Mouse (Mus musculus) embryonic facial prominence, embryonic 11.5 days (tissue): ENCODE results near the gene Myog. TPM values are rescaled to one million over a fixed set of nuclear protein-coding genes. Genes with fewer than 3 reads are reported as not detected.

ENCODE experiments used
- ATAC-seq: fragments of 200-750 bp; cut with Nextera tagmentation; replicated peaks from 2 replicates; pipeline ENCODE4 v1.8.0; 2017; ENCODE audit warnings: low read depth; ENCODE audit not compliant: insufficient number of reproducible peaks, low FRiP score, low TSS enrichment
- DNase-seq: peaks from one replicate; pipeline ENCODE4 v3.0.0-alpha.2; 2015; ENCODE audit warnings: low spot score
- H3K27ac ChIP-seq: fragments of 300-500 bp; sonication (generic); replicated peaks from 2 replicates; pipeline ENCODE4 v1.5.1; 2014; ENCODE audit warnings: mild to moderate bottlenecking, low read depth, low read length, control low read depth
- H3K27me3 ChIP-seq: fragments of 300-500 bp; sonication (generic); 2 replicates; pipeline ENCODE4 v1.6.1; 2014; ENCODE audit warnings: mild to moderate bottlenecking, low read length, moderate library complexity, mixed read lengths; ENCODE audit not compliant: control insufficient read depth, insufficient read depth
- H3K36me3 ChIP-seq: fragments of 300-500 bp; sonication (generic); replicated peaks from 2 replicates; pipeline ENCODE4 v1.6.1; 2014; ENCODE audit warnings: low read depth, mild to moderate bottlenecking, low read length, moderate library complexity, mixed read lengths; ENCODE audit not compliant: control insufficient read depth, insufficient read depth
- H3K4me1 ChIP-seq: fragments of 300-500 bp; sonication (generic); 2 replicates; pipeline ENCODE4 v1.6.1; 2014; ENCODE audit warnings: low read length, mixed read lengths; ENCODE audit not compliant: control insufficient read depth, insufficient read depth
- H3K4me2 ChIP-seq: fragments of 300-500 bp; sonication (generic); 2 replicates; pipeline ENCODE4 v1.6.1; 2014; ENCODE audit warnings: low read depth, mild to moderate bottlenecking, control low read depth, low read length, moderate library complexity
- H3K4me3 ChIP-seq: fragments of 300-500 bp; sonication (generic); 2 replicates; pipeline ENCODE4 v1.5.1; 2014; ENCODE audit warnings: low read depth, low read length, control low read depth
- H3K9ac ChIP-seq: fragments of 300-500 bp; sonication (generic); replicated peaks from 2 replicates; pipeline ENCODE4 v1.6.1; 2014; ENCODE audit warnings: mild to moderate bottlenecking, control low read depth, low read length
- H3K9me3 ChIP-seq: fragments of 300-500 bp; sonication (generic); replicated peaks from 2 replicates; pipeline ENCODE4 v1.6.1; 2016; ENCODE audit warnings: mild to moderate bottlenecking, low read length, inconsistent platforms, mixed read lengths; ENCODE audit not compliant: control insufficient read depth
- WGBS: fragments of 180-500 bp; shearing (Covaris S2); extraction: QIAGEN DNeasy Blood & Tissue Kit; methylation state at CpG from one replicate; pipeline ENCODE4 v1.1.7; 2014; 5-methylcytosine and 5-hydroxymethylcytosine counted together
- polyA plus RNA-seq: library from polyadenylated mRNA; unstranded; fragments of >200 nt; fragmentation: Nextera tagmentation; extraction: Ambion mirVana; gene quantifications from 2 replicates; pipeline ENCODE4 v1.2.1, GENCODE M21; 2014

Myog gene
- polyA plus RNA-seq, 1 experiment from 2014 or later, result 19.8 TPM

- Histone ChIP-seq H3K9ac (no peak overlapping the region), H3K9me3 (no peaks in the 10 kb centered on the region), H3K36me3 (no peaks in the 10 kb centered on the region), H3K4me1 (no peaks in the 10 kb centered on the region; the same call in none of the 2 replicates), H3K4me3 (no peak overlapping the region), H3K27me3 (no peaks in the 10 kb centered on the region; the same call in 1 of the 2 replicates), H3K27ac (no peak overlapping the region), H3K4me2 (no peak overlapping the region)
- no peak for DNase-seq
- no peak for ATAC-seq
- 93% methylated on average over 18 of the region's 18 CpGs for WGBS
Measured at GRCm38 (mm10) chr1:134339757-134340619, 50.2 kb downstream of the Myog start.

GRCm38 (mm10) chr1:134341641-134342277 lies 52.0 kb downstream of the Myog start:
- H3K36me3 ChIP-seq, result no peaks in the 10 kb centered on the region; the same call in 1 of the 2 replicates
- 74% methylated on average over 5 of the region's 5 CpGs for WGBS
- no peaks in the 10 kb centered on the region; the same call in 1 of the 2 replicates for H3K27me3 ChIP-seq
- H3K27ac ChIP-seq, result no peak overlapping the region
- no peaks in the 10 kb centered on the region; the same call in none of the 2 replicates for H3K4me1 ChIP-seq
- ATAC-seq (no peak), DNase-seq (no peak)
- H3K9ac ChIP-seq, result no peak overlapping the region
- no peaks in the 10 kb centered on the region for H3K9me3 ChIP-seq
- no peak overlapping the region for H3K4me2 ChIP-seq
- H3K4me3 ChIP-seq, result no peak overlapping the region

Other genes with a start within 250 kb of the Myog start
- 38.1 and 38.9 TPM in 2 replicates for gene Btg2, start 210.9 kb upstream of the Myog start, polyA plus RNA-seq
- gene Chit1, start 178.7 kb upstream of the Myog start, polyA plus RNA-seq, result not detected in 2 replicates
- gene Chil1, start 107.8 kb upstream of the Myog start, polyA plus RNA-seq, result 0.64 and 0.97 TPM in 2 replicates
- 2.2 and 4.4 TPM in 2 replicates for gene Mybph, start 96.5 kb upstream of the Myog start, polyA plus RNA-seq
- gene Adora1, start 54.6 kb upstream of the Myog start, polyA plus RNA-seq, result 0.47 and 0.60 TPM in 2 replicates
- gene Ppfia4, start 42.9 kb downstream of the Myog start, polyA plus RNA-seq, result 1.9 and 2.2 TPM in 2 replicates
- gene Tmem183a, start 72.0 kb downstream of the Myog start, polyA plus RNA-seq, result 128 and 133 TPM in 2 replicates
- not detected in 2 replicates for gene 4933406M09Rik, start 96.0 kb downstream of the Myog start, polyA plus RNA-seq
- gene Cyb5r1, start 115.6 kb downstream of the Myog start, polyA plus RNA-seq, result 25.0 and 32.2 TPM in 2 replicates
- 82.9 and 86.7 TPM in 2 replicates for gene Adipor1, start 125.4 kb downstream of the Myog start, polyA plus RNA-seq
- gene Klhl12, start 165.5 kb downstream of the Myog start, polyA plus RNA-seq, result 33.8 and 35.3 TPM in 2 replicates
- gene Rabif, start 204.7 kb downstream of the Myog start, polyA plus RNA-seq, result 43.7 and 47.8 TPM in 2 replicates